Mouse (Mus musculus) testis, adult 2 months (tissue): ENCODE measurements around the gene Zfp574.
"Not testable (repeated sequence)": the region's sequence is repeated elsewhere in the genome, so short reads cannot be mapped to it uniquely, and the experiment has no call there.

Source experiments
- CTCF ChIP-seq: fragments of 200-500 bp; IDR thresholded peaks from 2 replicates; pipeline ENCODE4 v1.5.1; 2012; ENCODE audit warnings: low read depth, mild to moderate bottlenecking, inconsistent platforms, low read length, moderate library complexity; ENCODE audit not compliant: control insufficient read depth, insufficient read depth, insufficient replicate concordance
- POLR2A ChIP-seq: fragments of 200-500 bp; IDR thresholded peaks from 2 replicates; pipeline ENCODE4 v1.6.1; 2012; ENCODE audit warnings: low read depth, mild to moderate bottlenecking, inconsistent platforms, low read length, moderate library complexity; ENCODE audit not compliant: control insufficient read depth

DNA sequence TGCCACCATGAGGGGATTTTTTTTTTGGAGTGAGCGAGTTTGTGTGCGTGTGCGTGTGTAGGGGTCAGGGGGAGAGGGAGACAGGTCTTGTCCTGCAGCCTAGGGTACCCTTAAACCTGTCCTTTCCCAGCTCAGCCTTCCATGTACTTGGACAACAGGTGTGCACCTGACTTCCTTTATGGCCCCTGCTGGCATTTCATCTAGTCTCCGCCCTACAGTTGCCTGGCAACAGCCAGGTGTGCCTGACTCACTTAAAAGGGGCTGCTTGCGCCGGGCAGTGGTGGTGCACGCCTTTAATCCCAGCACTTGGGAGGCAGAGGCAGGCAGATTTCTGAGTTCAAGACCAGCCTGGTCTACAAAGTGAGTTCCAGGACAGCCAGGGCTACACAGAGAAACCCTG is 27.8 kb upstream of the Zfp574 start:
- not testable (repeated sequence) for TF ChIP-seq POLR2A, CTCF
